Mouse (Mus musculus) embryonic fibroblast, embryonic 13.5 days (primary cell): ENCODE results near the gene Nfkbiz.

Experiments used
- CTCF ChIP-seq: IDR thresholded peaks from 2 replicates; pipeline ENCODE4 v1.5.1; 2011; ENCODE audit warnings: mild to moderate bottlenecking, control low read depth, low read length, moderate library complexity, borderline replicate concordance; ENCODE audit not compliant: insufficient read depth
- POLR2A ChIP-seq: IDR thresholded peaks from 2 replicates; pipeline ENCODE4 v1.6.1; 2011; ENCODE audit warnings: low read depth, mild to moderate bottlenecking, control low read depth, low read length, moderate library complexity

DNA sequence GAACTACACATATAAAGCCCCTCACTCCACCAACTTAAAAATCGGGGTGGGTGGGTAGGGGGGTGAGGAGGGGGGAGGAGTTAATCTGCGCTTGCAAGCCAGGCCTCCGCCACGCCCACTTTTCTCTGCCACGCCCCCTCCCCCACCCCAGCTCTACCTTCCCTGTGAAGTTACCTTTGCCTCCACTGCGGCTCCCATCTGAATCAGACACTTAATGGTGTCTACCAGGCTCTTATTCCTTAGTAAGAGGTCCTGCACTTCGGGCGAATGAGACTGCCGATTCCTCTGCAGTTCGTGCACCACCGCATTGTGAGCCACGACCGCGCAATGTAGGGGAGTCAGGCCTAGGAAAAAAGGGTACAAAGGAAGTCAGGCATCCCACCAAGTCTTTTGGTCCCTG is 23.2 kb downstream of the Nfkbiz start:
- TF ChIP-seq POLR2A: no peak
- no peak for TF ChIP-seq CTCF
